Mouse (Mus musculus) erythroblast, embryonic 14.5 days (primary cell): ENCODE measurements around the gene Calml4. TPM values are rescaled to one million over a fixed set of nuclear protein-coding genes. Genes with fewer than 3 reads are reported as not detected.

ENCODE experiments used
- H3K27me3 ChIP-seq: 2 replicates; pipeline ENCODE4 v1.6.1; 2012; ENCODE audit warnings: inconsistent platforms; ENCODE audit not compliant: control insufficient read depth
- H3K36me3 ChIP-seq: 2 replicates; pipeline ENCODE4 v1.6.1; 2012; ENCODE audit warnings: mild to moderate bottlenecking, inconsistent platforms; ENCODE audit not compliant: control insufficient read depth
- H3K4me1 ChIP-seq: 2 replicates; pipeline ENCODE4 v1.6.1; 2012; ENCODE audit warnings: inconsistent platforms; ENCODE audit not compliant: control insufficient read depth
- H3K4me3 ChIP-seq: replicated peaks from 2 replicates; pipeline ENCODE3; 2012; ENCODE audit warnings: moderate library complexity, mild to moderate bottlenecking, inconsistent platforms
- H3K9me3 ChIP-seq: 2 replicates; pipeline ENCODE4 v1.6.1; 2012; ENCODE audit warnings: low read length, inconsistent platforms, mixed read lengths; ENCODE audit not compliant: control insufficient read depth
- GATA1 ChIP-seq: IDR thresholded peaks from 2 replicates; pipeline ENCODE4 v1.6.1; 2012; ENCODE audit warnings: low read length, inconsistent platforms, mixed read lengths
- TAL1 ChIP-seq: IDR thresholded peaks from 3 replicates; pipeline ENCODE4 v1.6.1; 2012; ENCODE audit warnings: low read length, inconsistent platforms, mixed read lengths
- polyA plus RNA-seq: library from polyadenylated mRNA; stranded (reverse); fragments of >175 nt; gene quantifications from 2 replicates; pipeline ENCODE4 v1.2.3, GENCODE M21; 2012

Gene Calml4
- polyA plus RNA-seq, 1 experiment: not detected

DNA sequence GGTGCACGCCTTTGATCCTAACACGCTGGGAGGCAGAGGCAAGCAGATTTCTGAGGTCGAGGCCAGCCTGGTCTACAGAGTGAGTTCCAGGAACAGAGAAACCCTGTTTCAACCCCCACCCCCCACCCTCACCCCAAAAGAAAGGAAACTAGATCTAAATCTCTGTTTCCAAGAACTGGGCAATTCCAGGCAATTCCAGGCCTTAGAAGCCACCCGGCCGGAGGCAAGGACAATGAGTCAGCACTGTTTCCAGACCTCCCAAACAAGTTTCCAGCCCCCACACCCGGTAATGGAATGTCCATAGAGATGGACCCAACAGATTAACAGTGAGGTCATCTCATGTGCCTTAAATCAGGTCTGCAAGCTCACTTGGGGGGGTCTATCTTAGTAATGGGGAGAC, 28.0 kb upstream of the Calml4 start:
- Histone ChIP-seq H3K4me3 (no peak overlapping the region), H3K27me3 (no peaks in the 10 kb centered on the region; the same call in 1 of the 2 replicates), H3K4me1 (peaks cover 35% of the 10 kb centered on the region)

GRCm38 (mm10) chr9:62834906-62835305, 23.0 kb upstream of the Calml4 start:
- Histone ChIP-seq H3K27me3 (no peaks in the 10 kb centered on the region; the same call in 1 of the 2 replicates), H3K4me1 (peaks cover 31% of the 10 kb centered on the region), H3K4me3 (no peak overlapping the region), H3K36me3 (no peaks in the 10 kb centered on the region), H3K9me3 (no peaks in the 10 kb centered on the region)
- no peak for TF ChIP-seq TAL1
- TF ChIP-seq GATA1: no peak

More for the DNA sequence above, 28.0 kb upstream of the Calml4 start:
- H3K9me3 ChIP-seq: no peaks in the 10 kb centered on the region
- H3K36me3 ChIP-seq: no peaks in the 10 kb centered on the region
- TF ChIP-seq GATA1 (no peak), TAL1 (no peak)

- Histone ChIP-seq H3K27me3 (no peaks in the 10 kb centered on the region), H3K9me3 (no peaks in the 10 kb centered on the region), H3K4me1 (peaks cover 40% of the 10 kb centered on the region), H3K36me3 (peaks cover 9% of the 10 kb centered on the region), H3K4me3 (no peak overlapping the region)
- no peak for TF ChIP-seq TAL1
- no peak for TF ChIP-seq GATA1
These were observed 22.0 kb upstream of the Calml4 start for GRCm38 (mm10) chr9:62835705-62836446.

GRCm38 (mm10) chr9:62837611-62838010, 20.3 kb upstream of the Calml4 start:
- Histone ChIP-seq H3K27me3 (no peaks in the 10 kb centered on the region), H3K36me3 (peaks cover 18% of the 10 kb centered on the region), H3K4me3 (peak overlapping the region; percentile 91), H3K9me3 (no peaks in the 10 kb centered on the region), H3K4me1 (peaks cover 45% of the 10 kb centered on the region)
- TF ChIP-seq GATA1 (no peak), TAL1 (no peak)

GRCm38 (mm10) chr9:62838146-62838505, 19.8 kb upstream of the Calml4 start:
- Histone ChIP-seq H3K4me3 (peak overlapping the region; percentile 91), H3K4me1 (peaks cover 50% of the 10 kb centered on the region), H3K27me3 (no peaks in the 10 kb centered on the region), H3K36me3 (peaks cover 20% of the 10 kb centered on the region), H3K9me3 (no peaks in the 10 kb centered on the region)
- no peak for TF ChIP-seq GATA1
- TF ChIP-seq TAL1: no peak

DNA sequence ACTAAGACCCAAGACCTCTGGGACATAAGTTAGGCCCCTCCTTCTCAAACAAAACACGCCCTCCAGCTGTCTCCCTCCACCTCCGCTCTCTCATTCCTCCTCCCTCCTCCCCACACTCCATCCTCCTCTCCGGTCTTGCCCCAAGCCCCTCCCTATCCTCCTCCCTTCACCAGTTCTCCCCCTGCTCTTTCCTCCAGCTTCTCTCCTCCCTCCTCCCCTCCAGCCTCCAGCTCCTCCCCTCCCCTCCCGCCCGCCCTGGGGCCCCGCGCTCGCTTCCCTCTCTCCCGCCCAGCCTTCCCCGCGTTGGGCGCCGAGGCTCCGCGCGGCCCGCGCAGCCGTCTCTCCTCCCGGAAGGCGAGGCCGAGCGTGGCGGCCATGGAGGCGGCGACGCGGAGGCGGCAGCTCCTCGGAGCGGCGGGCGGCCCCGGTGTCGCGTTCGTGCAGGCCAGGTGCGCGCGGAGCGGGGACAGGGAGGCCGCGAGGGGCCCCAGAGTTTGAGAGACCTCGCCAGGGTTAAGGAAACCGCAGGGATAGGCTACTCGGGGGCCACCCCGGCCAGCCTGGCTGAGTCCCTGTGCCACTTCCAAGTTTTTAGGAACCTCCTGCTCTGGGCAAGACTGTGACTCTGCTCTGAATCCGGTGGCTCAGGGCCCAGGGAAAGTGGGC, 19.2 kb upstream of the Calml4 start, which contains the start of gene Cln6:
Cln6 (plus strand) TSS at position 280 of the 666 bp plus-strand sequence.
- peaks cover 23% of the 10 kb centered on the region for H3K36me3 ChIP-seq
- peaks cover 50% of the 10 kb centered on the region for H3K4me1 ChIP-seq
- H3K9me3 ChIP-seq: no peaks in the 10 kb centered on the region
- H3K27me3 ChIP-seq: no peaks in the 10 kb centered on the region
- H3K4me3 ChIP-seq: peak within 1 kb of the TSS; percentile 91
- TF ChIP-seq GATA1 (no peak), TAL1 (no peak)

- H3K36me3 ChIP-seq: peaks cover 26% of the 10 kb centered on the region
- H3K9me3 ChIP-seq: no peaks in the 10 kb centered on the region
- H3K4me3 ChIP-seq: peak overlapping the region; percentile 91
- no peak for TF ChIP-seq TAL1
- no peak for TF ChIP-seq GATA1
- peaks cover 50% of the 10 kb centered on the region for H3K4me1 ChIP-seq
- no peaks in the 10 kb centered on the region for H3K27me3 ChIP-seq
These were observed 18.6 kb upstream of the Calml4 start for GRCm38 (mm10) chr9:62839172-62839770.

- no peaks in the 10 kb centered on the region for H3K9me3 ChIP-seq
- TF ChIP-seq GATA1: no peak
- no peak for TF ChIP-seq TAL1
- peaks cover 53% of the 10 kb centered on the region for H3K36me3 ChIP-seq
- H3K4me1 ChIP-seq: peaks cover 44% of the 10 kb centered on the region
- no peaks in the 10 kb centered on the region for H3K27me3 ChIP-seq
- no peak overlapping the region for H3K4me3 ChIP-seq
These were observed 14.4 kb upstream of the Calml4 start for GRCm38 (mm10) chr9:62843356-62844024.

DNA sequence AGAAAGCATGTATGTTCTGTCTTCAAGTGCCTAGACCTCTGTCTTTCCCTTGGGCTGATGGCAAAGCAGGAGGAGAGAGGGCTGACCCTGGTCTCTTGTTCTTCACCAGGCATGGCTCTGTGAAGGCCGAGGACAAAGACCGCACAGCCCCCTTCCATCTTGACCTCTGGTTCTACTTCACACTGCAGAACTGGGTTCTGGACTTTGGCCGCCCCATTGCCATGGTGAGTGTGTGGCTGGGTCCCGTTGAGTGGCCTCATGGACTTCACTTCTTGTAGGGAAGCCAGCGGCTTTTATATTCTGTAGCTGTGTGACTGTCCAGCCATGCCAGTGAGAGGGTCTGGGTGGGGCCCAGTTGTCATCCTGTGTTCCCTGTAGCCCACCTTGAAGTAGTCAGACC, 13.4 kb upstream of the Calml4 start:
- H3K4me1 ChIP-seq: peaks cover 37% of the 10 kb centered on the region
- TF ChIP-seq GATA1 (no peak), TAL1 (no peak)
- peaks cover 63% of the 10 kb centered on the region for H3K36me3 ChIP-seq
- H3K9me3 ChIP-seq: no peaks in the 10 kb centered on the region
- H3K4me3 ChIP-seq: no peak overlapping the region
- H3K27me3 ChIP-seq: no peaks in the 10 kb centered on the region
